Mouse (Mus musculus) limb, embryonic 10.5 days (tissue): ENCODE results near the gene Sash1. TPM values are rescaled to one million over a fixed set of nuclear protein-coding genes. Genes with fewer than 3 reads are reported as not detected.

Experiments used
- DNase-seq: peaks from one replicate; pipeline ENCODE4 v3.0.0-alpha.2; 2017; ENCODE audit warnings: low spot score
- H3K27ac ChIP-seq: fragments of 300-500 bp; sonication (generic); 2 replicates; pipeline ENCODE4 v1.5.1; 2016; ENCODE audit warnings: mild to moderate bottlenecking
- H3K27me3 ChIP-seq: fragments of 300-500 bp; sonication (generic); 2 replicates; pipeline ENCODE4 v1.6.1; 2016; ENCODE audit warnings: low read depth, mild to moderate bottlenecking; ENCODE audit not compliant: poor library complexity, severe bottlenecking
- H3K36me3 ChIP-seq: fragments of 300-500 bp; sonication (generic); 2 replicates; pipeline ENCODE4 v1.6.1; 2016; ENCODE audit warnings: mild to moderate bottlenecking, moderate library complexity
- H3K4me1 ChIP-seq: fragments of 300-500 bp; sonication (generic); 2 replicates; pipeline ENCODE4 v1.6.1; 2016
- H3K4me3 ChIP-seq: fragments of 300-500 bp; sonication (generic); 2 replicates; pipeline ENCODE4 v1.5.1; 2016; ENCODE audit warnings: mild to moderate bottlenecking, moderate library complexity
- H3K9me3 ChIP-seq: fragments of 300-500 bp; sonication (generic); replicated peaks from 2 replicates; pipeline ENCODE4 v1.6.1; 2016; ENCODE audit warnings: mild to moderate bottlenecking
- WGBS: fragments of 180-500 bp; shearing (Covaris S2); methylation state at CpG from one replicate; pipeline ENCODE4 v1.1.7; 2016; 5-methylcytosine and 5-hydroxymethylcytosine counted together
- polyA plus RNA-seq: library from polyadenylated mRNA; unstranded; fragments of >200 nt; fragmentation: Nextera tagmentation; extraction: Ambion mirVana; gene quantifications from 2 replicates; pipeline ENCODE4 v1.2.1, GENCODE M21; 2016

The Sash1 gene
- polyA plus RNA-seq, 1 experiment from 2014 or later: 4.7 TPM

DNA sequence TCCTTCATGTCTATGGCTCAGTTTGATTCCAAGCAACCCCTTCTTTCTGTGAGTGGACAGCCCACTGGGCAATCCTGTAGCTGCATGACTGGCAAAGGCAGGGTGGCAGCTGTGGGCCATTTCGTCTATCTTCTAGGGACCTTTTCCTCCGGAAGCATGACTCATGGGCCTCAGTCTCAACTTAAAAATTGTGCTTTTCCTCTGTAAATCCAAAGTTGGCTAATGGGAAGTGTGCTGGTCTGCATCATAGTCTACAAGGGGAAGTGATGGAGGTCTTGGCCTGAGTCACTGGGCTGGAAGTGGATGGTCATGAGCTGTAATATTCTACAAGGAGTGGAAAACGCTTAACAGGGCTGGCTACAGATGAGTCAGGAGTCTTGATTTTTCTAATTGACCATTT lies 15.5 kb downstream of the Sash1 start:
- Histone ChIP-seq H3K4me1 (peaks cover 11% of the 10 kb centered on the region), H3K4me3 (no peak overlapping the region), H3K36me3 (peaks cover 21% of the 10 kb centered on the region; the same call in 1 of the 2 replicates), H3K27ac (no peak overlapping the region), H3K27me3 (no peaks in the 10 kb centered on the region), H3K9me3 (no peaks in the 10 kb centered on the region)
- no peak for DNase-seq
- 92% methylated on average over 3 of the region's 3 CpGs for WGBS

DNA sequence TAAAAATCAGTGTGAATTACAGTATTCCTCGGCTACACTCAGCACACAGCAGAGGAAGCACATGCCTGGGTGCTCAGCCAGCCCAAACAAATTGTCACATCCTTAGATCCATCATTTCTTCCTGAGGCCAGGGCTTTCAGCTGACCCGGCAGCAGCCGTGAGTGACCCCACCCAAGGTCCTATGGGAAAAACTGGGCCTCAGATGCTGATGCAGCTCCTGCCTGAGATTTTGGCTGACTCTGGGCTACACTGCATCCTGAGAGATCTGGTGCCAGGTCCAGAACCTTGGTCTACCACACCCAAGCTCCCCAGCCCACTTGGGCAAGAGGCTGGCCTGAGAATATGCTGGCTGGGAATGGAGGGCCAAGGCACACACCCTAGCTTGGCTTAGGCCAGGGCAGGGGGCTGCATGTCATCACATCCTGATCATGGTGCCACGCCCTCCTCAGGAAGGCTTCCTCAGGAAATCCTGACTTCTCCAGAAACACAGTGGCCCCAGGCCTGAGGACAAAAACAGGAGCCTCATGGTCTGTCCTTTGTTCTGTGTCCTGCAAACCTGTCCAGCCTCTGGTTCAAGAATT lies 19.7 kb downstream of the Sash1 start:
- peaks cover 22% of the 10 kb centered on the region; the same call in 1 of the 2 replicates for H3K36me3 ChIP-seq
- no peaks in the 10 kb centered on the region for H3K27me3 ChIP-seq
- peaks cover 40% of the 10 kb centered on the region for H3K4me1 ChIP-seq
- whole genome bisulfite sequencing: 84% methylated on average over 4 of the region's 4 CpGs
- DNase-seq: no peak
- no peaks in the 10 kb centered on the region for H3K9me3 ChIP-seq
- no peak overlapping the region for H3K4me3 ChIP-seq
- H3K27ac ChIP-seq: peak overlapping the region; percentile 42; the same call in 1 of the 2 replicates

DNA sequence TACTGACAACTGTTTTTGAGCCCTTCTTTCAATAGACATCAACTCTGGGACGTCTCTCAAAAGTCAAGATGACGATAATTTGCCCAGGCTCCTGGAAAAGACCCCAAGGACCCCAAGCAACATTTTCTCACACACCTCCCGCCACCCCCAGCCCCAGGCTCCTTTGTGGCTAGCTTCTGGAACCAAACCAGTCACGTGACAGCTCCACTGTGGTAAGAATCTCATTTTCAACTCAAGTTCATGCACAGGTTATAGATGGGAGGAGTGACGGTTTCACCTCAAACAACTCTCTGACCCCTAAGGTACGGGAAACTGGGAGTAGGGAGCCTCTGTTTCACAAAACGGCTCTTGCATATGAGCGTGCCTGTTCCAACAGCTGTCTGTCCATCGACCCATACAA lies 25.2 kb downstream of the Sash1 start:
- 82% methylated on average over 9 of the region's 9 CpGs for WGBS
- no peak for DNase-seq

DNA sequence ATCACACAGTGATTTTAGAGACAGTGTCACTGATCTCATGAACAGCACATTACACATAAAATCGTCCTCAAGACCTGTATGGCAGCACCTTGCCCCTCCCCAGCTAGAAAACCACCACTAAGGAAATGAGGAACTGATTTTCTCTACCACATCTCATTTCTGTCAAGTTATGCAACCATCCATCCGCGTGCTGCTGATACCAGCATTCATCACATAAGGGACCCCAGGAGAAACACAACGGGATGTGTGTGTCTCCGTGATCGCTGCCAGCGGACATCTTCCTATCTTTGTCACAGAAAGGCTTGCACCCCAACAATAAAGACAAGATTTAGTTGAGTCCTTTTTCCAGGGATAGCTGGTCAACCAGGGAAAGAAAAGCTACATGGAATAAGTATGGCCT lies 27.2 kb downstream of the Sash1 start:
- Histone ChIP-seq H3K4me1 (peaks cover 52% of the 10 kb centered on the region), H3K4me3 (no peak overlapping the region), H3K9me3 (no peaks in the 10 kb centered on the region), H3K27ac (no peak overlapping the region), H3K27me3 (no peaks in the 10 kb centered on the region), H3K36me3 (no peaks in the 10 kb centered on the region)
- no peak for DNase-seq
- 93% methylated on average over 7 of the region's 7 CpGs for WGBS

More for the DNA sequence above, 25.2 kb downstream of the Sash1 start:
- Histone ChIP-seq H3K27ac (0 out of 2 replicates have a peak overlapping the region, but pooled peaks have one; percentile 21), H3K36me3 (0 out of 2 replicates have a peak, but pooled peaks cover 2% of the 10 kb centered on the region), H3K9me3 (no peaks in the 10 kb centered on the region), H3K4me1 (peaks cover 38% of the 10 kb centered on the region), H3K27me3 (no peaks in the 10 kb centered on the region), H3K4me3 (no peak overlapping the region)

DNA sequence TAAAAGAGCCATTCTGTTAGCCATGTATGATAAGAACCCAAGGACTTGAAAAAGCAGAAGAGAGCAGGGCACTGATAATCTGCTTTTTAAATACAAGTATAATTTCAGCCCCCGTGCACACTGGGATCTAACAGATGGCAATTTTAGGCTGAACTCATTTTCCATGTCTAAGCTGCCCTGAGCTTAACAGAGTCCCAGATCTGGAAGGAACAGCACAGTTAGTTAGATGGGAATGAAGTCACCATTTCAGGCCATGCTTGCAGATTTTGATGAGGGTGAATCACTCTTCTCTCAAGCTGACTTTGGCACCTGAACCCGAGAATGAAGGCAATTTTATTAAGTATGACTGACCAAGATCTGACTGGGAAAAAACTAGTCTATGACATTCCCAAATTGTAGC lies 28.9 kb downstream of the Sash1 start:
- no peak overlapping the region for H3K27ac ChIP-seq
- H3K36me3 ChIP-seq: 0 out of 2 replicates have a peak, but pooled peaks cover 2% of the 10 kb centered on the region
- no peak overlapping the region for H3K4me3 ChIP-seq
- H3K27me3 ChIP-seq: no peaks in the 10 kb centered on the region
- H3K4me1 ChIP-seq: peaks cover 52% of the 10 kb centered on the region
- 94% methylated on average over 2 of the region's 2 CpGs for WGBS
- no peak for DNase-seq
- H3K9me3 ChIP-seq: no peaks in the 10 kb centered on the region

DNA sequence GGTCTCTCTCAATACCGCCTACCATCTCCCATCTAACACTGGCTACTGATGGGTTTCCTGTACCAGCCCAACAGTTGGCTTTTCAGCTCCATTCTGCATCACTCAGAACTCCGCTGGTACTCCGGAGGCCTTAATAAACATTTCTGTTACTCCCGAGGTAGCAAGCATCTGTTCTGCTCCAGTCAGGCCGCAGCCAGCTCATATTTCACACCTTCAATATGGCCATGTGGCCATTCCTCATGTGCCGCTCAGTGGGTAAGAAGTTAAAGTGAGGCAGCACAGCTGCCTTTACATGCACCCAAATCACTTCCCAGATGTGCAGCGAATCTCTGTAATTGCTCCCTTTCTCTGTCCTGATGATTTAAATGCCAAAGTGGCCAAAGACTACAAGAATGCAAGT lies 32.5 kb downstream of the Sash1 start:
- peak; percentile 80 for DNase-seq
- H3K4me3 ChIP-seq: no peak overlapping the region
- peaks cover 17% of the 10 kb centered on the region for H3K36me3 ChIP-seq
- peaks cover 53% of the 10 kb centered on the region for H3K4me1 ChIP-seq
- H3K27ac ChIP-seq: peak overlapping the region; percentile 72
- H3K27me3 ChIP-seq: no peaks in the 10 kb centered on the region
- H3K9me3 ChIP-seq: no peaks in the 10 kb centered on the region
- WGBS: 29% methylated on average over 7 of the region's 7 CpGs

DNA sequence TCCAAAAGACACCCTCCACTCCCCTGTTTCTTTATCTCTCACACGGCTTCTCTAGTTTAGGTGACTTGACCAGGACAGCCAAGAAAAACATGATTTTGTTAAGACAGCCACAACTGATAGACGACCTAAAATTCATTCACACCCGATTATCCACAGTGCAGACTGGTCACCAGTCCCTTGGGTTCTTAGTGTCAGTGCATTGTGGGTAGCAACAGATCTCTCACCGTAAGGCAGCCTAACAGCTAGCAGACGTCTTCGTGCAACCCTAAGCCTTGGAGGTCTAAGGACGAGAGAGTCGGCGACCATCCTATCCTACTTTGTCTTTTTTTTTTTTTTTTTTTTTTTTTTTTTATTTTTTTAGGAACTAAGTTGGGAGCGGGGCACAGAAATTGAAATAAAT lies 34.2 kb downstream of the Sash1 start:
- H3K4me3 ChIP-seq: no peak overlapping the region
- H3K4me1 ChIP-seq: peaks cover 60% of the 10 kb centered on the region
- no peak for DNase-seq
- H3K9me3 ChIP-seq: no peaks in the 10 kb centered on the region
- peaks cover 22% of the 10 kb centered on the region for H3K36me3 ChIP-seq
- 87% methylated on average over 10 of the region's 10 CpGs for WGBS
- H3K27ac ChIP-seq: 0 out of 2 replicates have a peak overlapping the region, but pooled peaks have one; percentile 30
- H3K27me3 ChIP-seq: no peaks in the 10 kb centered on the region

DNA sequence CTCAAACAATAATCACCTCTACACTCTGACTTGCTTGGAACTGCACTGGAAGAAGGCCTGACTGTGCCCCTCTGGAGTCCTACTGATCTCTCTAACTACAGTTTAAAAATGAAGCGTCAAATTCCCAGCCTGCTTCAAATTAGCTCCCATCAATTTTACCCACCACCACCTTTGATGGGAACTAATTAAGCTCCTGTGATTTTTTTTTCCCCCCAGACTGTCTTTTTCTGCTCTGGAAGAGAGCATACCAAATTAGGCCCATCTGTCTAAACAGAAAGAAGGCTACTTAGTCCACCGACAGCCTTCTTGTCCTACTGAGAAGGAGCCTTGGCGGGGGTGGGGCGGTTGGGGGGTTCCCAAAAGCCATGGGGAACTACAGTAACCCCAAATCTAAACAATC lies 37.9 kb downstream of the Sash1 start:
- 41% methylated on average over 4 of the region's 4 CpGs for WGBS
- Histone ChIP-seq H3K36me3 (peaks cover 53% of the 10 kb centered on the region), H3K4me1 (peaks cover 44% of the 10 kb centered on the region), H3K9me3 (no peaks in the 10 kb centered on the region), H3K27ac (0 out of 2 replicates have a peak overlapping the region, but pooled peaks have one; percentile 2), H3K27me3 (no peaks in the 10 kb centered on the region), H3K4me3 (no peak overlapping the region)
- no peak for DNase-seq

DNA sequence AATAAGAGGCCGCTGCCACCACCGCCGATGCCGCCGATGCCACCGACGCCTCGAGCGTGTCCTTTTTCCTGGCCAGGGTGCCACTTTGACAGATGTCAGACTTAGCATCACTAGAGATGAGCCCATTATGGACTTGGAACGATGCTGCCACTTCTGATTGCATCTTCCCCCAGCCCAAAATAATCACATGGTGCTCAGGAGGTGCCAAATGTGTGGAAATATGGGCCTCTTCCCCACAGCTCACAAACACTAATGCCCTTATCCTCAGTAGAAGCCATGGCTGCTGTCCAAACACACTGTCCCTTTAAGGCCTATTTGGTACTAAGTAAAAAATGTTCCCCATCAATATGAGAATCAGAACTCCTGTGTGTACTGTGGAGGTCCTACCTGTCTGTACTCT lies 39.6 kb downstream of the Sash1 start:
- H3K27ac ChIP-seq: no peak overlapping the region
- H3K36me3 ChIP-seq: peaks cover 51% of the 10 kb centered on the region
- no peak overlapping the region for H3K4me3 ChIP-seq
- peaks cover 47% of the 10 kb centered on the region for H3K4me1 ChIP-seq
- 97% methylated on average over 10 of the region's 10 CpGs for WGBS
- H3K27me3 ChIP-seq: no peaks in the 10 kb centered on the region
- no peak for DNase-seq
- H3K9me3 ChIP-seq: no peaks in the 10 kb centered on the region

DNA sequence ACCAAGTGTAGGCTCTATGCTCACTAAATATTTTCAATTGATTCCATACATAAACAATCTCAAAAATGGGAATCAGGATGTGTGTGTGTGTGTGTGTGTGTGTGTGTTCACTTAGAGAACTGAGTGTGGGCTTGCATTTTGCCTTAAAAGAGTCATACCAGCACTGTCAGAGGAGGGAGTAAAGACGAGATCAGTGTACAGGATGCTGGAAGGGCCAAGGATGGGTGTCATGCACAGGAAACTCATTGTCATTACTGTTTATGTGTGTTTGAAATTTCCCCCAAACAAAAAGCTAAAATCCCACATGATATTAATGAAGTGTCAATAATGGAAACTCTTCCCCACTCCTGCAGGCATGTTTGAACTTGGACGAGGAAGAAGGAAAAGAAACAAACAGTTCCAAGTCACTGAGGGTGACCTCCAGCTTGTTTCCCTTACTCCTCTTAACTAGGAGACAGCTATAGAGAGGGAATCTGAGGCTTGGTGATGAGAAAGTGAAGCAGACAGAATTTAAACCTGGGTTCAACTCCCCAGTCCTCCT lies 40.6 kb downstream of the Sash1 start:
- Histone ChIP-seq H3K4me3 (no peak overlapping the region), H3K4me1 (peaks cover 55% of the 10 kb centered on the region), H3K36me3 (peaks cover 51% of the 10 kb centered on the region), H3K27me3 (no peaks in the 10 kb centered on the region), H3K9me3 (no peaks in the 10 kb centered on the region), H3K27ac (no peak overlapping the region)
- DNase-seq: no peak
- 77% methylated on average over 2 of the region's 2 CpGs for WGBS

DNA sequence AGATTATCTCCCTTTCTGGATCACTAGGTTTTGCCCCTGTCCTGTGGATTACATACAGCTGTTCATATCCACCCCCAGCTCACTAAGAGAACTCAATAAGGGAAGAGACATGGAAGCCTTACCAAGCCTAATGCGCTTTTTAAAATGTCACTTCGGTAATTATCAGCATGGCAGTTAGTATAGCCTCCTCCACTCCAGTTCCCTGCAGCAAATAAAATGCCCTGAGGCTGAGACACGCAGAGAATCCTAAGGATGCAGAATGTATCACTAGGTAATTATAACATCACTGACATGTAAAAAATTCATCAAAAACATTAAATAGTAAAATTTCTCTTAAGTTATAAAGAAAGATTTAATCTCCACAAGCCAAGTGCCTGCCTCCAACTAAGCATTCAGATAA lies 45.9 kb downstream of the Sash1 start:
- Histone ChIP-seq H3K9me3 (no peaks in the 10 kb centered on the region), H3K27me3 (no peaks in the 10 kb centered on the region), H3K27ac (no peak overlapping the region), H3K4me1 (peaks cover 64% of the 10 kb centered on the region), H3K36me3 (peaks cover 29% of the 10 kb centered on the region), H3K4me3 (no peak overlapping the region)
- WGBS: 83% methylated on average over 3 of the region's 3 CpGs
- no peak for DNase-seq

DNA sequence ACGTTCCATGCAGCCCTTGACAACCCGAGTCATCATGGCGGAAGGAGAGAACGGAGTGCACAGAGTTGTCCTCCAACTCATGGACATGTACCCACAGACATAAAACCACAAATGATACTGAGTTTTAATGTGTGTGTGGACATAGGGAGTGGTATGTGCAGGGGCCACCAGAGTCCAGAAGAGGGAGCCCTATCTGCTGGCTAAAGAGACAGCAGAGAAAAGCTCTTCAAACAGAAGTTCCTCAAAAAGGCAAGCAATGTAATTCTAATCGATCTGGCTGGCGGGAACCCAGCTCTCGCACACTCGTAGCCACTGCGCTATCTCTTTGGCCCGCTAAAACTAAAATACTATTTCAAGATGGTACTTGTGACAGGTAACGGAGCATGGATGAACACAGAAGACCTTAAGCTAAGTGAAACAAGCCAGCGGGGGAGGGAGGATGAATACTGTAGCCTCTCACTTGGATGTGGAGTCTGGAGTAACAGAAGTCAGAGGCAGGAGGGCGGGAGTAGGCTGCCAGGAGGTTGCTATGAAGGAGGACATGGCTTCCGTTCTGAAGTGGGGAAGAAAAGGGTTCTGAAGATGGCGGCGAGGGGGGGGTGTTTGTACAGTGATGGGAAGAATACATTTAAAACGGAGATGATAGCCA lies 51.9 kb downstream of the Sash1 start:
- peaks cover 39% of the 10 kb centered on the region for H3K4me1 ChIP-seq
- H3K9me3 ChIP-seq: no peaks in the 10 kb centered on the region
- no peaks in the 10 kb centered on the region for H3K27me3 ChIP-seq
- WGBS: 94% methylated on average over 17 of the region's 17 CpGs
- H3K36me3 ChIP-seq: peaks cover 18% of the 10 kb centered on the region
- DNase-seq: no peak
- H3K27ac ChIP-seq: no peak overlapping the region
- H3K4me3 ChIP-seq: no peak overlapping the region

DNA sequence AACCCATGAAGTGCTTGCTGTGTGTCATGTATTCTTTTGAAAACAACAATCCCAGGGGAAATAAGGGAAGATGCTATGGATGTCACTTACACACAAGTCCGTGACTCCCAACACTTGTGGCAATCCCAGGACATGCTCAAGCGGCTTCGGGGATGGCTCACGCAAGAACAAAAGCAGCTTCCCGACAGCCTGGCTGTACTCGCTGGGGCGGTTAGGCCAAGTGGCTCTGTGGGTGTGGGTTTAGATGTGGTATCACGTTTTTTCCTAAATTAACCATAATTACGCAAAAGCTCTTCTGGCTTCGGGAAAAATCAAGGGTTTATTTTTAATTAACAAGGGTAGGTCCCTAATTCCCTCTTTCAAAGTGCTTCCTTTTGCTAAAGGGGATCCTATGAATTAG lies 59.6 kb downstream of the Sash1 start:
- Histone ChIP-seq H3K27me3 (no peaks in the 10 kb centered on the region), H3K4me3 (no peak overlapping the region), H3K4me1 (peaks cover 62% of the 10 kb centered on the region), H3K36me3 (0 out of 2 replicates have a peak, but pooled peaks cover 2% of the 10 kb centered on the region), H3K9me3 (no peaks in the 10 kb centered on the region), H3K27ac (peak overlapping the region; percentile 30; the same call in 1 of the 2 replicates)
- WGBS: 66% methylated on average over 10 of the region's 10 CpGs
- no peak for DNase-seq
